Mouse (Mus musculus) lung, postnatal 4 days (tissue): ENCODE measurements around the gene Ppp1r3g.
"Not testable (repeated sequence)": the region's sequence is repeated elsewhere in the genome, so short reads cannot be mapped to it uniquely, and the experiment has no call there.

Experiments
- DNase-seq, 2 experiments: peaks; one replicate each; pipeline ENCODE4 v3.0.0; 2021

Gene Ppp1r3g

GRCm38 (mm10) chr13:35958539-35958938, at the start of gene Ppp1r3g:
TSS of gene Ppp1r3g (plus strand) at chr13:35958839.
- peak in 1 of 2 experiments; percentile 0 for DNase-seq

- DNase-seq: no peak
These were observed 47.2 kb upstream of the Ppp1r3g start for GRCm38 (mm10) chr13:35911476-35911875.

- DNase-seq: no peak
These were observed 20.6 kb upstream of the Ppp1r3g start for GRCm38 (mm10) chr13:35937991-35938390.

GRCm38 (mm10) chr13:35939871-35940665, 18.6 kb upstream of the Ppp1r3g start:
- DNase-seq: peak in 1 of 2 experiments; percentile 5

GRCm38 (mm10) chr13:35940934-35941333, 17.7 kb upstream of the Ppp1r3g start:
- DNase-seq: no peak

- peak in 1 of 2 experiments; percentile 7 for DNase-seq
These were observed 11.8 kb upstream of the Ppp1r3g start for GRCm38 (mm10) chr13:35946659-35947353.

- DNase-seq: peak; percentile 56 to 79
These were observed 11.2 kb upstream of the Ppp1r3g start for GRCm38 (mm10) chr13:35947354-35948000.

- DNase-seq: peak; percentile 18 to 26
These were observed 8.7 kb upstream of the Ppp1r3g start for GRCm38 (mm10) chr13:35949814-35950455.

- no peak for DNase-seq
These were observed 890 bp downstream of the Ppp1r3g start for GRCm38 (mm10) chr13:35959391-35960067.

- no peak for DNase-seq
These were observed 4.9 kb downstream of the Ppp1r3g start for GRCm38 (mm10) chr13:35963583-35963982.

- DNase-seq: no peak
These were observed 9.1 kb downstream of the Ppp1r3g start for GRCm38 (mm10) chr13:35967690-35968089.

- peak in 1 of 2 experiments; percentile 45 for DNase-seq
These were observed 9.6 kb downstream of the Ppp1r3g start for GRCm38 (mm10) chr13:35968131-35968718.

- peak in 1 of 2 experiments; percentile 61 for DNase-seq
These were observed 10.2 kb downstream of the Ppp1r3g start for GRCm38 (mm10) chr13:35968719-35969430.

- DNase-seq: no peak
These were observed 10.7 kb downstream of the Ppp1r3g start for GRCm38 (mm10) chr13:35969431-35969721.

GRCm38 (mm10) chr13:35969829-35970228, 11.2 kb downstream of the Ppp1r3g start:
- DNase-seq: no peak

- no peak for DNase-seq
These were observed 18.3 kb downstream of the Ppp1r3g start for GRCm38 (mm10) chr13:35976912-35977311.

- DNase-seq: no peak
These were observed 21.8 kb downstream of the Ppp1r3g start for GRCm38 (mm10) chr13:35980471-35980870.

- DNase-seq: no peak
These were observed 24.3 kb downstream of the Ppp1r3g start for GRCm38 (mm10) chr13:35982985-35983384.

GRCm38 (mm10) chr13:35989329-35989728, 30.7 kb downstream of the Ppp1r3g start:
- DNase-seq: no peak

- DNase-seq: not testable (repeated sequence)
These were observed 32.5 kb downstream of the Ppp1r3g start for GRCm38 (mm10) chr13:35991185-35991584.

GRCm38 (mm10) chr13:35994067-35994466, 35.4 kb downstream of the Ppp1r3g start:
- DNase-seq: peak; percentile 89 to 94
